Mouse (Mus musculus) monocyte, adult 5-6 weeks (primary cell): ENCODE measurements around the gene Vdac2. TPM values are rescaled to one million over a fixed set of nuclear protein-coding genes. Genes with fewer than 3 reads are reported as not detected.

ENCODE experiments used
- ATAC-seq: fragments of 153-309, 156-312 bp; replicated peaks from 2 replicates; pipeline ENCODE4 v1.8.0; 2017; ENCODE audit warnings: mild to moderate bottlenecking; ENCODE audit not compliant: low TSS enrichment, insufficient number of reproducible peaks, severe bottlenecking, poor library complexity, low FRiP score
- total RNA-seq: library from RNA; stranded (forward); fragments of 200-1000, 200-491, 200-594 nt; gene quantifications from 3 replicates; pipeline ENCODE4 v1.2.3, GENCODE M21; 2017

Vdac2 gene
- total RNA-seq = 210 to 264 TPM (median 238 TPM) in 3 replicates

- ATAC-seq = no peak
Observed at GRCm38 (mm10) chr14:21824938-21825337, at the start of gene Vdac2. Gene Vdac2, plus strand, starts transcription at chr14:21825238.

GRCm38 (mm10) chr14:21776201-21776600 is 48.8 kb upstream of the Vdac2 start:
- ATAC-seq = no peak

- no peak for ATAC-seq
Observed at GRCm38 (mm10) chr14:21786500-21786899, 38.5 kb upstream of the Vdac2 start.

- ATAC-seq = no peak
Observed at GRCm38 (mm10) chr14:21787374-21787773, 37.7 kb upstream of the Vdac2 start.

GRCm38 (mm10) chr14:21788121-21788520 is 36.9 kb upstream of the Vdac2 start:
- ATAC-seq = no peak

- no peak for ATAC-seq
Observed at GRCm38 (mm10) chr14:21790585-21791251, 34.3 kb upstream of the Vdac2 start.

GRCm38 (mm10) chr14:21791722-21792121 is 33.3 kb upstream of the Vdac2 start:
- ATAC-seq = no peak

GRCm38 (mm10) chr14:21792250-21792649 is 32.8 kb upstream of the Vdac2 start:
- no peak for ATAC-seq

- ATAC-seq = no peak
Observed at GRCm38 (mm10) chr14:21800641-21801040, 24.4 kb upstream of the Vdac2 start.

GRCm38 (mm10) chr14:21801624-21802023 is 23.4 kb upstream of the Vdac2 start:
- ATAC-seq = no peak

GRCm38 (mm10) chr14:21802543-21803206 is 22.4 kb upstream of the Vdac2 start:
- no peak for ATAC-seq

GRCm38 (mm10) chr14:21806203-21806602 is 18.8 kb upstream of the Vdac2 start:
- no peak for ATAC-seq

- no peak for ATAC-seq
Observed at GRCm38 (mm10) chr14:21806631-21807160, 18.3 kb upstream of the Vdac2 start.

GRCm38 (mm10) chr14:21808208-21808922 is 16.7 kb upstream of the Vdac2 start:
- no peak for ATAC-seq

GRCm38 (mm10) chr14:21809418-21809817 is 15.6 kb upstream of the Vdac2 start:
- ATAC-seq = no peak

- peak; percentile 41; the same call in 1 of the 2 replicates for ATAC-seq
Observed at GRCm38 (mm10) chr14:21811301-21811700, 13.7 kb upstream of the Vdac2 start.

- no peak for ATAC-seq
Observed at GRCm38 (mm10) chr14:21811744-21812393, 13.2 kb upstream of the Vdac2 start.

- peak; percentile 79 for ATAC-seq
Observed at GRCm38 (mm10) chr14:21812590-21813162, 12.4 kb upstream of the Vdac2 start.

GRCm38 (mm10) chr14:21813216-21813615 is 11.8 kb upstream of the Vdac2 start:
- ATAC-seq = no peak
